Mouse (Mus musculus) ovary, adult 18-20 months (tissue): ENCODE results near the gene Grb10.

ENCODE experiments used
- DNase-seq: peaks from one replicate; pipeline ENCODE4 v3.0.0; 2022; ENCODE audit warnings: low spot score, mixed read lengths

Gene Grb10

DNA sequence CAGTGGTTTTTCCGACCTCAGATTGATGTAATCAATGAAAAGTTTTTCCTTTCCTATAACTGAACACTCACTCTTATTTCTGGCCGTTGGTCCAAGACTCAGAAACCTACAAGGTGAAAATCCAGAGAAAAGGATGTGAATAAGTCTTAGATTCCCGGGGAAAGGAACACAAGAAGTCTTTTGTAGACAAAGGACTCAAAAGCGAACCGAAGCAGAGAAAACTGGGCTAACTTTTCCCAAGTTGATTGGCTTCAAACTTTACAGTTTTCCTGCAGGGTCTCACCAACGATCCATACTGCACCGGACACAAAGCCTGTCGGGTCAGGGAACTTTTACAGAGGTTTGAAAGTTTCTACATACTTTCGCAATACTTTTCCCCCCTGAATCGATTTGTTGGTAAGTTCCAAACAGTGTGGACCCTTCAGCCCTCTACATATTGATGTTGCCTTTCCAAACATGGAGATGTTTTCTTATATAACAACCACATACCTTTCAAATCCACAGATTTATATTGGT is at the start of gene Grb10:
Grb10 (minus strand) TSS at position 214 of the 516 bp plus-strand sequence.
- no peak for DNase-seq

DNA sequence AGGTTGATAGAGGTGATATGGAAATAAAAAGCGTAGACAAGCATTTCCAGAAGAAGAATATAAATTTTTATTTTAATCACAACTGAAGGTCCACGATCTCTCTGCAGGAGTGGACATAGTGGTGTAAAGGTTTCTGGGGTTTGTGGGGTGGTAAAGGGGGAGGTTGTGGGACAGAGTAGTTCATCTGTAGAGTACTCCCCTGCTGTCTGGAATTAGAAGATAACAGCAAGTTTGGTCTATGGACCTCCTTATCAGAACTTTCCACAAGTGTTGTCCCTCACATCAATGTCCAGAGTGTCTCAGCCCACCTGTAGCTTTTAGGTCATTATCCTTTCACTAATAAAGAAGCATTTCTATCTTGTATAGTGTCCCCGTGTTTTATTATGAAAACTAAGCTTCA is 43.2 kb upstream of the Grb10 start:
- no peak for DNase-seq

DNA sequence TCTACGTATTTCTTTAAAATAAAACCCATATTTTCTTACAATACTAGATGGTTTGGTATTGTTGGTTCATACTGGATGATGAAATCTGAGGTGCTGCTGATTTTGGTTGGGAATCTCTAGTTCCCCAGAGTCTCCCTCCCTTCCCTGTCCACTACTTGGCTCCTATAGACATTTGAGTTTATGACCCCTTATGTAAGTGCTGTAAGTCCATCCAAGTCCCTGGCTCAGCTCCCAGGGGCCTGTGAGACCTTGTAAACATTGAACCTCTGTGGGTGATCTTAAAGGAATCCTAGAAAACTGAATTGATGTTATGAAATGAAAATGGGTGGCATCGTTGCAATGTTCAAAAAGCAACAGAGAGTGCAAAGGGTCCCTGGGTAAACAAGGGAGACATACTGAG is 40.7 kb upstream of the Grb10 start:
- DNase-seq, result no peak

DNA sequence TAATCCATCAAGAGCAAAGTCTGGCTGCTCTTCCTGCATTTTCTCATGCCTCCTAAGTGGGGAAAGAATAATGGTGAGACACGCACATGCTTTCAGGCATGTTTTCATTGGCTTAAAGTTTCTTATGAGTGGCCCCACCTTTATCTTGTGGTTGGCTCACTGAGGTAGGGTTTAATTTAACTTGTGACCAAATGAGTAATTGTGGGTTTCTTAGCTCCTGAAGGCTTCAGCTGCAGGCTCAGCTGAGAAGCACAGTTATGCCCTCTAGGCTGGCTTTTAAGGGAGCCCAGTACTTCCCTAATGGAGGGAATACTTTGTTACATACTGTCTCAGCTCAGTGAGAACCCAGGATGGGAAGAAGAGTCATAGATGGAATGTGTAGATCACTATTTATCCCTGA is 37.0 kb upstream of the Grb10 start:
- no peak for DNase-seq

DNA sequence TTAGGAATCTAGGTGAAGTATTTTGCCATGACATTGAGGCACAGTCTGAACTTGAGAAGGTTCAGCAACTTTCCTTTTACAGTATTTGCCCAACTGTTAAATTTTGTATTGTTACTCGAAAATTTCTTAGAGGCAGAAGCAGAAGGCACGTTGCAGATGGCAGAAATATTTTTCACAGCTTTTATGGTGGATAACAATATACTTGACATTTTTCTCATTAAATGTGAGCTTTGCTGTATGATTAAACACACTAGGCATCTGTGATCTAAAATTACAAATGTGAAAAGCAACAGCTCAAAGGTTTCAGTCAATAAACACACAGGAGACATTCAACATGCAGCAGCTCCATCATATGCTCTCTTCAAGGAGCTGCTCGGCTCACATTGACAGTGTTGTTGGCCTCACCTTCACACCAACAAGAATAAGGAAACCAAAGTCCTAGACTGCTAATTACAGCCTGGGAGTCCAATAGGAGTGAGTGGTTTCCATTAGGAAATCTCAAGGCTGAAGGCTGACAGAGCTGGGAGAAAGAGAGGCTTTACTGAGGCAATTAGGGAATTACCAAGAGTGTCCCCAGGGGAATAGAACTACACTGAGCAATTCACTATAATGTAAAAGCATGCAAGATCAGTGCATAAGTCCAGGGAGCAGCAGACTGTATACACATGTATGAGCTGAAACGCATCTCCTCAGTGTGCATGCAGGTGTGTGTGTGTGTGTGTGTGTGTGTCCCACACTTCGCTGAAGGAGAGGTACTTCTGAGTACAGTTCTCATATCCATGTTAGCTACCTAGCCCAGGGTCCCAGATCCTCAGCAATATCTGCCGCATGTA is 35.1 kb upstream of the Grb10 start:
- DNase-seq, result no peak

DNA sequence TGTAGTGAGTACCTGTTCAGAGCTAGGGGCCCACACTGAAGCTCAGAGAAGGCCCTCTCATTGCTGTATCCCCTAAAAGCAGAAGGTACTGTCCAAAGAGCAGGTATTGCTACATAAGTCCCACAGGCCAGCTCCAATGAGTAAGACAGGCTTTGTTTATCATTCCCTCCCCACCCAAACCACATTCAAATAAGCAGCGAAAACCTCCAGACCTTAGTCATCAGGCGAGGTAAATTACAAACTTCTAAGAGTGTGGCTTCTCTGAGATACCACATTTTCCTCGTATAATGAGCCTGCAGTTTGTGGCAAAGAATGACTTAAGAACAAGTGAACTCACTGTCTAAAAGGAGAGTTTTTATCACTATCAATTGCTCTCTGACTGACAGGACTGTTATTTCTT is 33.8 kb upstream of the Grb10 start:
- no peak for DNase-seq

DNA sequence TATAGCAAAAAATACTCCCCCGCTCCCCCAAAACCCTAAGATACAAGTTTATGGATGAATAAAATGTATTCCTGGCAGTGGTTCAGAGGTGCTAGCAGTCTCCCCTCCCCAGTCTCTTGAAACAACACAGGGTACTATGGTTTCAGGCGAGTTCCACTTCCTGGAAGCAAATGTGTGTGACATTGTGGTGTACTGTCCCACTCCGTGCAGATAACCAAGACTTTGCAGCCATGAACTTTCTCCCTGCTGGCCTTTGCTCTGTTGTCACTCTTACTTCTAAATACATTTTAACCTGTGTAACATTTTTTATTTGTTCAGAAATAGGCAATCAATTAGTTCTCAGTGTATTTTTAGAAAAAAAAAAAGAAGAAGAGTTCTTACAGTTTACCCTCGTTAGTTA is 20.5 kb upstream of the Grb10 start:
- no peak for DNase-seq

DNA sequence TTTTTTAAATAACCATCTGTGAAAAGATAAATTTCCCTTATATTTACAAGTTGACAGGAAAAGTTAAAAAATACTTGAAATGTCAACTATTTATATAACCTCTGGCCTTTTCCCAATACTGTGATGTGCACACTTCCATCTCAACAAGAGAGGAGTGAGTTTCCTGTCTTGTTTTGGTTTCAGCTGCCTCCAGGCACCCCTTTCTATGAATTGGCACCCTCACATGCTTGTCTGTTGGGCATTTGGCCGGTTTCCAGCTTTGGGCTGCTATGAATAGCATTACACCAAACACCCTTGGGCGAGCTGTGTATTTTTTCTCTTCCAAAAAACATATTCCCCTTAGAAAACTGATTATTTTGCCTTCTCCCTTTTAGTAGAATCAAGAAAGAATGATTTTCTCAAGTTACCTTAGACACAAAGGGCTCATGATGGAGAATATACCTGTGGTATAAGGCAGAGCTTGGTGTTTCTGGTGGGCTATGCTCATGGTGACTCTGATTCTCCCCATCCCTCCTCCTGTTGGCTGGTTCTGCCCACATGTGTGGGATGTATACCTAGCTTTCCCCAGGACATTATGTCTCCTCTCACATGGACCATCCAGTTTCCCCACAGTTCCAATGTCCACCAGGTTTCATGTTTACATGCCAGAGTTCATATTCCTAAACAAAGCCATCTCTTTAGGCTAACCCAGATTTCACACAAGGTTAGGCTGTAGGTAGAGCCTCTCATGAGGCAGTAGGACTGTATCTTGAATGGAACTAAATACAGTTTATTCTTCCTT is 10.3 kb upstream of the Grb10 start:
- no peak for DNase-seq

DNA sequence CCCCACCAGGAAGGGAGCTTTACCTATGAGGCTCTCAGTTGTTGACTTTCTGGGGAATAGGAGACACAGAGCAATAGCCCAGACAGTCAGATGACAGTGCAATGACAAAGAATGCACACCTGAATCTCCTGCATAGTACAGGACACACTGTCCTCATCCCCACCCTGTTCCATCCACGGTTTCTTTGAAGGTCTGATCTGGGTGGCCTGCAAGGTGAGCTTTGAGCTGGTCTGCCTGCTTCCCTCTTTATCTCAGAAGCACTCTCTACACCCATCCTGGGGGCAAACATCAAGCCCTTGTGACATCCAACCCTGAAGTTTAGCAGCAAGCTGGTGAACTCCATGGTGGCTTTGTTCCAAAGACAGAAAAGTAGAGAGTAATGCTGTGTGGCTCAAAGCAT is 9.7 kb upstream of the Grb10 start:
- no peak for DNase-seq

DNA sequence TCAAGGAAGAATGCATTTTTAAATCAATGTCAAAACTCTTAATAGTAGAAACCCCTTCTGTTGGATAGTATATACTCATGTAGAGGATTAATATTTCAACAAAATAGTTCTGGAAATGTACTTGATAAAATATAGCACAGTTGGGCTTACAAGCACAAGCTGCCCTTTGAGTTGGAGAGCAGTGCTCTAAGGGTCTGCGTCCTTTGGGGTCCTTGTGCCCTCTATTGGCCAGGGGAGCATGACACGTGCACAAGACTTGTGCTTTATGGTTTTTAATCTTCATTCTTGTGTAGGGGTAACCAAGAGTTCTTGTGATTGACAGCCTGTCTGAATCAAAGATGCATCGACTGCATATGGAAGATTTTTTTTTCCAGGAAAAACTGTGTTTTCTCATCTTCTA is 5.8 kb upstream of the Grb10 start:
- DNase-seq, result no peak

DNA sequence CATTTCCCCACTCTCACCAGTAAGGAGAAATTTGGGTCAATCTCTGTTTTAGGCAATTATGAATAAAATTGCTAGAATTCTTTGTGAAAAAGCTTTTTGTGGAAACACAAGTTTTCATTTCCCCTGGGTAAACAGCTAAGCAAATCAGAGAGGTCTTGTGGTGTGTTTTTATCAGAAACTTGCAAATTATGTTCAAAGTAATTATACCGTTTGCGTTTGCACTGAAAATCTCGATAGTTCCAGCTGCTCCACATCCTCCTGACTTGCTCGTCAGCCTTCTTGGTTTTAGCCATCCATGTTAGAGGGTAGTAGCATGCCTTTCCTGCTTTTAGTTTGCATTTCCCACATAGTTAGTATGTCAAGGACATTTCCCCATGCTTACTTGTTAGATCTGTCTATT is 3.3 kb upstream of the Grb10 start:
- no peak for DNase-seq

DNA sequence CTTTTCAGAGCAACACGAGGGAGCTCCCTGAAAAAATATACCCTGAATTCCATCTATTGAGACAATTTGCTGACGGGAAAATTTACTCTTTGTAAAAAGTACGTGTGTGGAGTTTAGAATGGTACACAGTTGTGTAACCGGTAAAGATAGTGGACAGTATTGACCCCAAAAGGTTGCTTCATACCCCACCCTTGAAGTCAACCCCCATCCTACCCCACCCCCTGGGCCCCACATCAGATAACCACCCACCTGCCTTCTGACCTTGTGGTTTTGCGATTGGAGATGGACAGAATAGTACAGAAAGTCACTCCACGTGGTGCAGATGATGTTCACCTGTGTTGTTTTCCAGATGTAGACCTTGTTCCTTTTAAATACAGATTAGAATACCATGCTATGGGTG is 2.9 kb upstream of the Grb10 start:
- DNase-seq, result no peak

DNA sequence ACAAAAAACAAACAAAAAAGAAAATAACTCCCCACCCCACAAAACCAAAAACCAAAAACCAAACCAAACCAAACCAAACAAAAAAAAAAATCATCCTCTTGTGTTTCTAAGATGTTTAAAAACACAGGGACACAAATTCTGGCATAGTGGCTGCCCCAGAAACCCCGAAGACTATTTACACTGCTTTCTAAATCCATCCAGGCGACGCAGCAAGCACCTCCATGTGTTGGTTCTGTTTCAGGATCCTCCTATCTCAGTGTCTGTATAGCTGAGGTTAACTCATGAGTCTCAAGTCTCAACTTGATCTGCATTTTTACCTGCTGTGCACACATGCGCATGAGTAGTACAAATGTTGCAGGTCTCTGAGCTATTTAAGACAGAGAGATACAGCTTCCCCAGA is 1.9 kb upstream of the Grb10 start:
- DNase-seq, result no peak

DNA sequence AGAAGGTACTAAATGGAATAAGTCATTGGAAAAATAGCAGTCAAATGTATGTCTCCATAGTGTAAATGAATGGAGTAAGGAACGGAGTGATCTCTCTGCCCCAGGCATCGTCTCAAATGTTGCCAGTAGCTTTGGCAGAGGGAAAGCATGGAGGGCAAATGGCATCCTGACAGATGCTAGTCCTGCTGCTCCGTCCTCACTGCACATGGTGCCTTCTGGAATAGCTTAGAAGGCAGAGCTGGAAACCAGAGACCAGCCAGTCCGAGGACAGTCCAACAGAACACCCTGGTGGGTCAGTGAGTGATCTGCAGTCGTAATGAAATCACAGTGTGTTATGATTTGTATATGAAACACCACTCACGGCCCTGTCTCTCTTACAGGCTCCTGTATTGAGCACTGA is 1.3 kb upstream of the Grb10 start:
- no peak for DNase-seq

DNA sequence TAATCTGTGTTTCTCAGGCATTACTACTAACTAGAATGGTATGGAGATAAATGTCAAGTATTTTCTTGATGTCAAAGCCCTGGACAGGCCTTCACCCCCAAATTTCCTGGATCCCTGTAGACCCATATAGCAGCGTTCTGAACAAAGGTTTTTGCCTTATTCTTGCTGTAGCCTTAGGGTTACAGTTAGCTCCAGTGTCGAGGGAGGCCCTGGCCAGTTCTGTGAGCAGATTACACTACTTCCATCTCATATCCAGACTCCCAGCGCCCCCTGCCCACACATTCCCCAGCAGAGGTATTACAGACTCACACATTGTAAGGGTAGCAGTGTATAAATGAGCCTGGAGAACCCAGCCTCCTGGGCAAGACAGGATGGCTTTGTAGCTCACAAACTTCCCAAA is 615 bp upstream of the Grb10 start:
- DNase-seq, result no peak

DNA sequence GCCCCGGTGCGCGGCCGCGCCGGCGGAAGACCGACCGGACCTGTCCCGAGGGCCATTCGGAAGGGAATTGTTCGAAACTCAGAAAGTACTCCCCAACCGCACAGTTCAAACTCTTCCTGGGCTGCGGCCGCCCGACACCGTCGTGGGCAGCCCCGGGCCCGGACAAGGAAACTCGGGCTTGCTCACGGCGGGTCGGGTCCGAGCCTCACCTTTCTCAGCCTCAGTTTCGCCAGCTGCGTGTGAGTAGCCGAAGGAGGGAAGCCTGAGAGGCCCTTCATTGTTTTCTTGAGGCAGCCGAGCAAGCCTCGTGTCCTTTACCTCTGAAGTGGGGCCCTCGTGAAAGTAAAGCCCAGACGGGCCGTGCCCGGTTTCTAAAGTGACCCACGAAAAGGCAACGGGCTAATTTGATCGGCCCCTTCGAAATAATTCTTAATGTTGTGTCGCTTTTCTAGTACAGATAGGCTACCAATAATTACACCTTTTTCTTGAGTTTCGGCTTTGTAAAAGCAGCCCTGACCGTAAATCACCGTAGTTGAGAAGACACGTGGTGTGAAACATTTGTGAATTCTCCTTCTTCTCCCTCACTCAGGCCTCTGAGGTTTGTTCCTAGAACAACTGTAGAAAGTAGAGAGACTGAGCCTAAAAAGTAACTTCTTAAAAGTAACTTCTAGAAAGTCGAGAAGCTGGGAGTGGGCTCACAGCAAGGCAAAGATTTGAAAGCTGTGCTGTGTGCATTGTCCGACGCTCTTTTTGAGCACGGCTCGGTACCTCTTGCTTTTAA is 604 bp downstream of the Grb10 start:
- no peak for DNase-seq

DNA sequence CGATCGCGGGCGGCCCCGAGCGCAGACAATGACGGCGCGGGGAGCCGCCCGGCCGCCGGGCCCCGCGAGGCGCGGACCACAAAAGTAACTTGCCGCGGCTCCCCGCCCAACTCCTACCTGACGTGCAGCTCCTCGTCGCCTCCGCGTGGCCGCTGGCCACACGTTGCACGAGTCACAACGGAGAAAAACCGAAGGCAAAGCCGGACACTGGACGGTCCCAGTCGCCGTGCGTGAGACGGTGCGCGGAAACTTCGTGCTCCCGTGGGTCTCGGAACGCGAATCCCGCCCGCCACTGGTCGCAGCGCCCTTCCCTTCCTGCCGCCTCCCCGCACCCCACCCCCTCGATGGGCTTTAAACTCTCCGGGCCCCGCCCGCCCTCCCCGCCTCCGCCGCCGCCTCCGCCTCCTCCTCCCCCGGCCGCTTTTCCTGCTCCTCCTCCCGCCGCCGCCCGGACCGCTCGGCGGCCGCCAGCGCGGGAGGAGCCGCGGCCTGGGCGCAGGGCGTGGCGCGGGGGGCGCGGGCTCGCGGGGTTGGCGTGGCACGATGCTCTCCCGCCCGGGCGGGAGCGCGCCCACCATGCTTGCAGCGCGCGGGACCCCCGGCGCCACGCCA is 1.3 kb downstream of the Grb10 start:
- peak; percentile 12 for DNase-seq

DNA sequence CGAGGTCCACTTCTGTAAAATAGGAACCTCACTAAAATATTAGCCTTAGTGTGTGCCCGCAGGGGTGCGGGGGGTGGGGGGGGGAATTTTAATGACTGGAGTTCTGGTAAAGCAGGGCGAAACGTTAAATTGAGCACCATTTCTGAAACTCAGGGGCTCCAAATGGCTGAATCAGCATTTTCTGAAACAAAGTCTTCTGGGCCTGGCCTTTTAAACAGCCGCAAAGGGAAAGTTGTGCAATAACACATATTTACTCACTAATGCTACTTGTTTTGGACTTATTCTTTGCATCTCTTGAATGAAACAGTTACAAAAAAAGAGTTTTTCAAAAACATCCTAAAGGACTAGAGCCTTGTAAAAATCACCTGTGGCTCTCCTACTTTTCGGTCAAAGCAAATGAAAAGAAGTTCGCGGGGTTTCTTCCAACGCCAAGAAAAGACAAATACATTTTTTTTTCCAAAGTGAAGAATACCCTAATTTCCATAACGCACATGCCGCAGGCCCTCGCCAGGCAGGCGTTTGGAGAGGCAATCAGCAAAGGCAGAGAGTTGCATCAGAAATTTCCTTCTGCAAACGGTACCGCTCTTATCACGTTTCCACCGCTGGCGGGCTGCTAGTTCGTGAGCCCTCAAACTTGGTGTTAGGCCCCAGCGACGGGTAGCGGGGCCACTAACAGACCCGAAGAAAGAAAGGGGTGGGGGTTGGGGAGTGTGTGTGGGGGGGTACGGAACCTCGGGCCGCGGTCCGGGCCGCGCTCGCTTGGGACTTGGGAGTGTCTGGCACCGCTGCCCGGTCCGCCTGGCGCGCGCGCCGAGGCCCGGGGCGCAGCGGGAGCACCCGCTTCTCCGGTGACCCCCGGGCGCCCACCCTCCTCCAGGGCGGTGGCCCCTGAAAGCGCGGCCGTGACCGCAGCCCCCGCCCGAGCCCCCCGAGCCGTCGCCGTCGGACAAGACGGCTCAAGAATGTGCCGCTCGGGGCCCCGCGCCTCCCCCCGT is 2.3 kb downstream of the Grb10 start:
- no peak for DNase-seq

DNA sequence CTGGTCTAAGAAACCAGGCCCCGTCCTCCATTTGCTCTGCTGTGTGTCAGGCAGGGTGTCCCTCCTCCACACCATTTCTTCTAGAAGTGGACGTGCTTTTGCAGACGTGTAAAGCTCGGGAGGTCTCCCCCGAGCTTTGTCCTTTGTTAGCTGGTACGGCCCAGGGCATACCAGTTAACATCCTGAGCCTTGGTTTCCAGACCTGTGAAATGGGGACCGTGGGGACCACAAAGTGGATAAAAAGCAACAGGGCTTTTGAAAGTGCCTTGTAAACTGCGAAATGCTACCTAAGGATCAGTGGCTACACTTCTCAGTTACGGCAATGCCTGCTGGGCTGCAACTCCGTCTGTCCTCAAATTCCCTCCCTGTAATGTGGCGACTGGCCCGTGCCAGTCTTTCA is 3.2 kb downstream of the Grb10 start:
- DNase-seq, result no peak

DNA sequence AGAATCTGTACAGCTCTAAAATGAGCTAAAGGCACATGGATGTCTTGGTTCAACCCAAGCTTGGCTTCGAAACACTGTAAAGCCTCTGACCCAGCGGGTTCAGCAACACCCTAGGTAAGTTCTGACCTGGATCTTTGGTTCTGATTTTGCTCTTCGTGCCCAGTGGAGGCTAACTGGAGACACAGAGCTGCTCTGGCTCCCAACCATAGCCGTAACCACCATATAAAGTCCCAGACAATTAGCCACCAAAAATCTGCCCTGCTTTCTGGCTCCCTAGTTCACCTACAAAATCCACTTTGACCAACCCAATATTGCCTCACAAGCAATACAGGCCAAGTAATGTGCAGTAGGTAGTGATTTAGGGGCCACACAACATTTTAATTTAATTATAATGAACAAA is 3.7 kb downstream of the Grb10 start:
- no peak for DNase-seq

DNA sequence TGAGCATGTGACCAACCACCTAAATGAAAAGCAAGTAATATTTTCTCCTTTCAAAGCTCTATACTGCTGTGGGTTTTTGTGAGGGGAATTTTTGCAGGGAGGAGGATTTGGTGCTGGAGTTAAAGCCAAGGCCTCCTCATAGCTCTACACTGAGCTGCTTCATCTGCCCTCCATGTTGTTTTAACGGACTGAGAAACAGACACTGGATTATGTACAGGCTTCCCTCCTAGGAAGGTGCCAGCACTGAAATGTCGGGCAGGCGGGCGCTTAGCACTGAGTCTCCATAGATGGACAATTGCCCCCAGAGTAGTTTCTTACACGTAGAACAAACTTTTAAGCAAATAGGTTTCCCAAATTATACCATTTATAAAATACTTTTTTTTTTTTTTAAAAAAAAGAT is 4.1 kb downstream of the Grb10 start:
- DNase-seq, result no peak
